Mouse (Mus musculus): Measurements from ENCODE around the gene Ano10. TPM values are rescaled to one million over a fixed set of nuclear protein-coding genes. Genes with fewer than 3 reads are reported as not detected.

The Ano10 gene
- polyA plus RNA-seq, 1 experiment from 2014 or later: 39.7 TPM

Small RNA genes lying within 50 kb of the gene (microRNA-seq; reads per million reads assigned to microRNA genes)
- not detected for gene Mir8106

Other genes starting within 250 kb of the Ano10 start
- 45.5 and 48.7 TPM in 2 replicates for gene Snrk, start 177.2 kb downstream of the Ano10 start, polyA plus RNA-seq (2015; fragmentation: Nextera tagmentation; extraction: Ambion mirVana)
- 17.9 and 20.8 TPM in 2 replicates for gene Abhd5, start 57.2 kb upstream of the Ano10 start, polyA plus RNA-seq (2015; fragmentation: Nextera tagmentation; extraction: Ambion mirVana)

Measured in intestine, embryonic 16.5 days (tissue).